Mouse (Mus musculus) embryonic fibroblast, embryonic 13.5 days (primary cell): Measurements from ENCODE around the gene Plpp7.

Source experiments
- CTCF ChIP-seq: IDR thresholded peaks from 2 replicates; pipeline ENCODE4 v1.5.1; 2011; ENCODE audit warnings: mild to moderate bottlenecking, control low read depth, low read length, moderate library complexity, borderline replicate concordance; ENCODE audit not compliant: insufficient read depth
- POLR2A ChIP-seq: IDR thresholded peaks from 2 replicates; pipeline ENCODE4 v1.6.1; 2011; ENCODE audit warnings: low read depth, mild to moderate bottlenecking, control low read depth, low read length, moderate library complexity

- no peak for TF ChIP-seq CTCF
- TF ChIP-seq POLR2A: no peak
Measured at GRCm38 (mm10) chr2:32084872-32085199, 10.5 kb upstream of the Plpp7 start.
